Mouse (Mus musculus) MEL (cell line): Measurements from ENCODE around the gene Ctr9. TPM values are rescaled to one million over a fixed set of nuclear protein-coding genes. Genes with fewer than 3 reads are reported as not detected.

Source experiments
- DNase-seq: peaks from one replicate; pipeline ENCODE4 v3.0.0; 2011; ENCODE audit warnings: low read depth, low spot score
- H3K27ac ChIP-seq: 2 replicates; pipeline ENCODE4 v1.5.1; 2012; ENCODE audit warnings: low read depth, mild to moderate bottlenecking, control low read depth, low read length, moderate library complexity; ENCODE audit not compliant: control insufficient read depth
- H3K27me3 ChIP-seq, 2 experiments: fragments of 150-350 bp in 1 of 2; sonication (generic) in 1 of 2; 2 replicates each; pipeline ENCODE4 v1.6.1; 2012; ENCODE audit warnings: low read length in 2 of 2, mild to moderate bottlenecking in 2 of 2, improper control_type of control experiment in 1 of 2, moderate library complexity in 1 of 2; ENCODE audit not compliant: insufficient read depth in 2 of 2, control insufficient read depth in 1 of 2
- H3K36me3 ChIP-seq, 2 experiments: 2 replicates each; pipeline ENCODE4 v1.6.1; 2012 to 2014; ENCODE audit warnings: low read length in 2 of 2, improper control_type of control experiment in 1 of 2, inconsistent platforms in 1 of 2, mild to moderate bottlenecking in 1 of 2; ENCODE audit not compliant: insufficient read depth in 2 of 2, control insufficient read depth in 1 of 2
- H3K4me1 ChIP-seq, 2 experiments: fragments of 150-350 bp in 1 of 2; sonication (generic) in 1 of 2; 2 replicates each; pipeline ENCODE4 v1.6.1; 2012; ENCODE audit warnings: low read length in 2 of 2, improper control_type of control experiment in 1 of 2, mild to moderate bottlenecking in 1 of 2; ENCODE audit not compliant: insufficient read depth in 2 of 2, control insufficient read depth in 1 of 2
- H3K4me3 ChIP-seq, 2 experiments: fragments of 150-350 bp in 1 of 2; sonication (generic) in 1 of 2; 2 replicates each; pipeline ENCODE4 v1.5.1; 2012; ENCODE audit warnings: low read depth in 2 of 2, low read length in 2 of 2, mild to moderate bottlenecking in 2 of 2, moderate library complexity in 2 of 2, control low read depth in 1 of 2, improper control_type of control experiment in 1 of 2; ENCODE audit not compliant: control insufficient read depth in 1 of 2, insufficient read depth in 1 of 2
- H3K79me2 ChIP-seq: 2 replicates; pipeline ENCODE4 v1.6.1; 2012; ENCODE audit warnings: mild to moderate bottlenecking, low read length, moderate library complexity; ENCODE audit not compliant: control insufficient read depth, poor library complexity, insufficient read depth
- H3K9ac ChIP-seq: 2 replicates; pipeline ENCODE4 v1.6.1; 2012; ENCODE audit warnings: low read depth, mild to moderate bottlenecking, control low read depth, low read length, moderate library complexity; ENCODE audit not compliant: control insufficient read depth, poor library complexity, severe bottlenecking
- H3K9me3 ChIP-seq: fragments of 150-350 bp; sonication (generic); replicated peaks from 2 replicates; pipeline ENCODE4 v1.6.1; 2012; ENCODE audit warnings: mild to moderate bottlenecking, low read length, improper control_type of control experiment, moderate library complexity; ENCODE audit not compliant: insufficient read depth
- E2F4 ChIP-seq: IDR thresholded peaks from 2 replicates; pipeline ENCODE4 v1.6.1; 2011; ENCODE audit warnings: low read depth, low read length, improper control_type of control experiment, borderline replicate concordance
- ELF1 ChIP-seq: IDR thresholded peaks from 2 replicates; pipeline ENCODE4 v1.6.1; 2014; ENCODE audit warnings: low read depth, mild to moderate bottlenecking, inconsistent platforms, low read length, improper control_type of control experiment, moderate library complexity
- GABPA ChIP-seq: IDR thresholded peaks from 2 replicates; pipeline ENCODE4 v1.6.1; 2012; ENCODE audit warnings: low read depth, mild to moderate bottlenecking, inconsistent platforms, low read length, improper control_type of control experiment, moderate library complexity
- GATA1 ChIP-seq: IDR thresholded peaks from 2 replicates; pipeline ENCODE4 v1.6.1; 2011; ENCODE audit warnings: low read depth, low read length, improper control_type of control experiment
- HCFC1 ChIP-seq: IDR thresholded peaks from 2 replicates; pipeline ENCODE4 v1.6.1; 2012; ENCODE audit warnings: low read depth, mild to moderate bottlenecking, inconsistent platforms, low read length, improper control_type of control experiment, moderate library complexity
- JUND ChIP-seq: IDR thresholded peaks from 2 replicates; pipeline ENCODE4 v1.6.1; 2011; ENCODE audit warnings: low read depth, mild to moderate bottlenecking, improper control_type of control experiment, low read length
- KAT2A ChIP-seq: conservative IDR thresholded peaks from 2 replicates; pipeline ENCODE4 v1.6.1; 2012; ENCODE audit warnings: low read depth, low read length, improper control_type of control experiment, inconsistent platforms
- MAZ ChIP-seq: IDR thresholded peaks from 2 replicates; pipeline ENCODE4 v1.6.1; 2012; ENCODE audit warnings: low read depth, mild to moderate bottlenecking, inconsistent platforms, low read length, improper control_type of control experiment
- MYB ChIP-seq: IDR thresholded peaks from 2 replicates; pipeline ENCODE4 v1.6.1; 2011; ENCODE audit warnings: mild to moderate bottlenecking, low read depth, low read length, improper control_type of control experiment
- NELFE ChIP-seq: IDR thresholded peaks from 2 replicates; pipeline ENCODE4 v1.6.1; 2011; ENCODE audit warnings: low read depth, low read length, improper control_type of control experiment
- POLR2AphosphoS2 ChIP-seq: IDR thresholded peaks from 2 replicates; pipeline ENCODE4 v1.6.1; 2011; ENCODE audit warnings: low read length, improper control_type of control experiment
- POLR2AphosphoS5 ChIP-seq: IDR thresholded peaks from 2 replicates; pipeline ENCODE4 v1.6.1; 2012; ENCODE audit warnings: low read depth, borderline replicate concordance, mild to moderate bottlenecking, inconsistent platforms, low read length, moderate library complexity, mixed read lengths
- RAD21 ChIP-seq: IDR thresholded peaks from 2 replicates; pipeline ENCODE4 v1.6.1; 2011; ENCODE audit warnings: mild to moderate bottlenecking, low read depth, low read length, improper control_type of control experiment
- SIN3A ChIP-seq: IDR thresholded peaks from 2 replicates; pipeline ENCODE4 v1.6.1; 2012; ENCODE audit warnings: low read length, improper control_type of control experiment, inconsistent platforms
- SMC3 ChIP-seq: IDR thresholded peaks from 2 replicates; pipeline ENCODE4 v1.6.1; 2011; ENCODE audit warnings: low read depth, low read length, improper control_type of control experiment
- UBTF ChIP-seq: IDR thresholded peaks from 2 replicates; pipeline ENCODE4 v1.6.1; 2012; ENCODE audit warnings: low read depth, mild to moderate bottlenecking, inconsistent platforms, low read length, improper control_type of control experiment, moderate library complexity, borderline replicate concordance; ENCODE audit not compliant: insufficient read depth
- USF1 ChIP-seq: IDR thresholded peaks from 2 replicates; pipeline ENCODE4 v1.6.1; 2014; ENCODE audit warnings: low read depth, mild to moderate bottlenecking, inconsistent platforms, low read length, improper control_type of control experiment, moderate library complexity
- ZC3H11A ChIP-seq: IDR thresholded peaks from 2 replicates; pipeline ENCODE4 v1.6.1; 2012; ENCODE audit warnings: low read depth, mild to moderate bottlenecking, inconsistent platforms, low read length, improper control_type of control experiment
- ZMIZ1 ChIP-seq: IDR thresholded peaks from 2 replicates; pipeline ENCODE4 v1.6.1; 2012; ENCODE audit warnings: low read depth, mild to moderate bottlenecking, inconsistent platforms, low read length, improper control_type of control experiment, moderate library complexity
- ZNF384 ChIP-seq: IDR thresholded peaks from 2 replicates; pipeline ENCODE4 v1.6.1; 2012; ENCODE audit warnings: low read depth, mild to moderate bottlenecking, inconsistent platforms, low read length, improper control_type of control experiment
- polyA plus RNA-seq, 2 experiments: library from polyadenylated mRNA; stranded (reverse) in 1 of 2; unstranded in 1 of 2; fragments of >175 nt in 1 of 2; fragments of >200 nt in 1 of 2; gene quantifications; 2 replicates each; pipeline versions ENCODE4 v1.2.1 to v1.2.4; 2012; ENCODE audit warnings: low replicate concordance in 2 of 2, low read depth in 1 of 2; ENCODE audit not compliant: insufficient read length in 2 of 2, insufficient read depth in 1 of 2, missing spikeins in 1 of 2
- total RNA-seq: library from RNA; depleted of rRNA; stranded (reverse); fragments of 300-350 nt; gene quantifications from 2 replicates; pipeline ENCODE4 v1.2.3, GENCODE M21; 2012

The Ctr9 gene
- total and polyA plus RNA-seq, 3 experiments = 37.5 to 141 (median 42.8) TPM

DNA sequence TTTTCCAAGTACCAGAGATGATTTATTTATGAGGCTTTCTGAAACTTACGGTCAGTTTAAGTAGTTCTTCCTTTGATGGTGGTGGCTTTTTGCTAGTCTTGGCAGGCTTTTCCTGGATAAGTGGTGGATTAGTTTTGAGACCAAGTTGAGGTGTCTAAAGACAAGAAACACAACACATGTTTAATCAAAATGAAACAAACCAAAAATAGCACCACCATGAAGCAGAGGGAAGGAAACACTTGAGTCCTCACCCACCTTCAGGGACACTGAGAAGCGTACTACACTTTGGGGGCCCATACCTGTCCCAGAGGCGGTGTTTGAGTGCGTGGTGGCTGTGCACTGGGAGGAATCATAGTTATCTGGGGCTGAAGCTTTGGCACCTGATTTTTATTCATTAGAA, 46.5 kb downstream of the Ctr9 start:
- no peak overlapping the region for H3K27ac ChIP-seq
- H3K4me1 ChIP-seq = peaks cover 6 to 18% of the 10 kb centered on the region in 2 experiments; a peak in 3 of 4 replicates
- H3K36me3 ChIP-seq = peaks cover 64 to 91% of the 10 kb centered on the region in 2 experiments
- DNase-seq = no peak
- no peaks in the 10 kb centered on the region for H3K9me3 ChIP-seq
- peaks cover 22% of the 10 kb centered on the region for H3K79me2 ChIP-seq
- no peaks in the 10 kb centered on the region for H3K27me3 ChIP-seq
- H3K4me3 ChIP-seq = no peak overlapping the region
- no peak overlapping the region for H3K9ac ChIP-seq
- TF ChIP-seq UBTF = no peak
- no peak for TF ChIP-seq HCFC1
- TF ChIP-seq GATA1 = no peak
- TF ChIP-seq ELF1 = no peak
- no peak for TF ChIP-seq RAD21
- TF ChIP-seq USF1 = no peak
- TF ChIP-seq ZC3H11A = no peak
- TF ChIP-seq NELFE = no peak
- TF ChIP-seq E2F4 = no peak
- TF ChIP-seq MAZ = no peak
- no peak for TF ChIP-seq ZNF384
- no peak for TF ChIP-seq JUND
- TF ChIP-seq POLR2AphosphoS5 = no peak
- TF ChIP-seq, all 39 proteins: peak for 0

DNA sequence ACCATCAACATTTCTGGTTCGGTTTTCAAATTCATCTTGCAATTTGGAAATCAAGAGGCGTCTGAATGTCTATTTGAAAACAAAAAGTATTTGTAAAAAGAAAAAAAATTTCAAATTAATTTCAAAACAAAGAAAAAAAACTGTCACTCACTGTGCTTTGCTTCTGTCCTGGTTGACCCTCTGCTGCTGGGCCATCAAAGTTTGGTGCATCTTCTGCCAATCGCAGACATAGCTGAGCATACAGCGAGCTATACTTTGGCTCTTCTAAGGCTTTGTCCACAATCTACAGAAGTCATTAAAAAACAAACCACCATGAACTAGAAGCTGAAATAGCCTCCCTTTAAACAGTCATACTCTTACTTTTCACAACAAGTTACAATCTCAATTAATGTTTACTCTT, 49.5 kb downstream of the Ctr9 start:
- Histone ChIP-seq H3K4me1 (peaks cover 9 to 20% of the 10 kb centered on the region in 2 experiments; a peak in 3 of 4 replicates), H3K79me2 (peaks cover 49% of the 10 kb centered on the region), H3K27me3 (no peaks in the 10 kb centered on the region), H3K4me3 (no peak overlapping the region), H3K9me3 (no peaks in the 10 kb centered on the region), H3K9ac (no peak overlapping the region), H3K27ac (no peak overlapping the region), H3K36me3 (peaks cover 70 to 76% of the 10 kb centered on the region in 2 experiments)
- DNase-seq = no peak
- no peak for TF ChIP-seq SIN3A
- TF ChIP-seq SMC3 = no peak; the same call in 1 of the 2 replicates
- 0 out of 2 replicates have a peak, but pooled peaks have one; percentile 28 for TF ChIP-seq GABPA
- no peak for TF ChIP-seq POLR2AphosphoS2
- TF ChIP-seq ZNF384 = no peak
- TF ChIP-seq KAT2A = no peak
- TF ChIP-seq ZMIZ1 = 0 out of 2 replicates have a peak, but pooled peaks have one; percentile 21
- TF ChIP-seq MYB = no peak
- TF ChIP-seq ZC3H11A = no peak
